Mouse (Mus musculus) limb, embryonic 14.5 days (tissue): ENCODE data around the gene Bcl11a. TPM values are rescaled to one million over a fixed set of nuclear protein-coding genes. Genes with fewer than 3 reads are reported as not detected.

Experiments used
- ATAC-seq: fragments of 200-750 bp; cut with Nextera tagmentation; 2 replicates; pipeline ENCODE4 v1.8.0; 2017; ENCODE audit warnings: low read depth, moderate number of reproducible peaks, moderate TSS enrichment; ENCODE audit not compliant: low FRiP score
- DNase-seq: peaks from one replicate; pipeline ENCODE4 v3.0.0-alpha.2; 2015; ENCODE audit warnings: low spot score
- H3K27ac ChIP-seq: fragments of 300-500 bp; sonication (generic); replicated peaks from 2 replicates; pipeline ENCODE4 v1.5.1; 2014; ENCODE audit warnings: low read depth, mild to moderate bottlenecking, low read length, moderate library complexity, mixed read lengths
- H3K27me3 ChIP-seq: fragments of 300-500 bp; sonication (generic); 2 replicates; pipeline ENCODE4 v1.6.1; 2014; ENCODE audit warnings: low read length, mixed read lengths; ENCODE audit not compliant: control insufficient read depth, insufficient read depth
- H3K36me3 ChIP-seq: fragments of 300-500 bp; sonication (generic); 2 replicates; pipeline ENCODE4 v1.6.1; 2014; ENCODE audit warnings: mild to moderate bottlenecking, low read length, moderate library complexity, mixed read lengths; ENCODE audit not compliant: control insufficient read depth, insufficient read depth
- H3K4me1 ChIP-seq: fragments of 300-500 bp; sonication (generic); 2 replicates; pipeline ENCODE4 v1.6.1; 2014; ENCODE audit warnings: antibody characterized with exemption, low read length, mixed read lengths; ENCODE audit not compliant: control insufficient read depth, insufficient read depth
- H3K4me2 ChIP-seq: fragments of 300-500 bp; sonication (generic); replicated peaks from 2 replicates; pipeline ENCODE4 v1.6.1; 2014; ENCODE audit warnings: low read depth, mild to moderate bottlenecking, low read length, moderate library complexity; ENCODE audit not compliant: severe bottlenecking
- H3K4me3 ChIP-seq: fragments of 300-500 bp; sonication (generic); replicated peaks from 2 replicates; pipeline ENCODE4 v1.5.1; 2014; ENCODE audit warnings: low read length
- H3K9ac ChIP-seq: fragments of 300-500 bp; sonication (generic); 2 replicates; pipeline ENCODE4 v1.6.1; 2014; ENCODE audit warnings: mild to moderate bottlenecking, low read depth, low read length, moderate library complexity; ENCODE audit not compliant: severe bottlenecking
- H3K9me3 ChIP-seq: fragments of 300-500 bp; sonication (generic); 2 replicates; pipeline ENCODE4 v1.6.1; 2016; ENCODE audit warnings: low read length; ENCODE audit not compliant: control insufficient read depth
- POLR2A ChIP-seq: fragments of 200-500 bp; IDR thresholded peaks from 2 replicates; pipeline ENCODE4 v1.8.0; 2012; ENCODE audit warnings: inconsistent platforms, mild to moderate bottlenecking, moderate library complexity, borderline replicate concordance; ENCODE audit not compliant: insufficient read depth, insufficient read length; ENCODE audit errors: extremely low read depth
- WGBS: fragments of 180-500 bp; shearing (Covaris S2); extraction: QIAGEN DNeasy Blood & Tissue Kit; methylation state at CpG from one replicate; pipeline ENCODE4 v1.1.7; 2014; 5-methylcytosine and 5-hydroxymethylcytosine counted together
- polyA plus RNA-seq, 2 experiments: library from polyadenylated mRNA; depleted of rRNA in 1 of 2; stranded (reverse) in 1 of 2; unstranded in 1 of 2; fragments of >200 nt; fragmentation: Nextera tagmentation in 1 of 2; extraction: Ambion mirVana in 1 of 2; gene quantifications; 2 replicates each; pipeline versions ENCODE4 v1.2.1 to v1.2.3; 2012 to 2014

Bcl11a gene
- polyA plus RNA-seq, 2 experiments, result 33.8 to 61.7 TPM

DNA sequence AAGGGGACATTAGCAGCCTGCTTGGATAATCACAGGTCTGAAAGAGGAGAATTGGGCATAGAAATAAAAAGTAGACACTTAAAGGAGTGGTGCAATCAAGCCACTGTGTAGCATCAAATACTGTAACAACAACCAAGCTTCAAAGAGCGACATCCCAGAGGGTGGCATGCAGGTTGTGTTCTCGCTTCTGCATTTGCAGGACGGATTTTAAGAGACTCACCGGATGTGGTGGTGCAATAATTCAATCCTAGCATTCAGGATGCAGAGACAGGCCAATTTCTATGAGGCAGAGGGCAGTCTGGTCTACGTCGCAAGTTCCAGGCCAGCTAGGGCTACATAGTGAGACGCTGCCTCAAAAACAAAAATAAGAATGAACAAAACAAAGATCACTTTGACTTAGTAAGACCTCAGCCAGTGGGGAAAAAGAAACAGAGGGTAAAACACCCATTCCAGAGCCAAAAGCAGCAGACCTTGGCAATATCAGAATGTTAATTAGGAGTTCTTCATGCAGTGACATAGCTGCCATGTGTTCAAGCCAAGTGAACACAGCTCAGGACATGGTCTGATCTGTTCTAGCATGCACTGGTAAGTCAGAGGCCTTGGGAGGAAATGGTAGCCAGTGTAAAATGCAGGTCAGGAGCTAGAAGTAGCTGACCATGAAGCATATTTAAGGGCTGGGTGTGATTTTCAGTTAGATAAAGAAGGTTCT lies 74.4 kb downstream of the Bcl11a start:
- H3K4me2 ChIP-seq, result no peak overlapping the region
- H3K9ac ChIP-seq, result no peak overlapping the region
- H3K36me3 ChIP-seq, result no peaks in the 10 kb centered on the region
- no peak for ATAC-seq
- no peak for DNase-seq
- no peak overlapping the region for H3K4me3 ChIP-seq
- WGBS, result 85% methylated on average over 7 of the region's 7 CpGs
- H3K27me3 ChIP-seq, result no peaks in the 10 kb centered on the region
- no peak overlapping the region for H3K27ac ChIP-seq
- no peaks in the 10 kb centered on the region for H3K9me3 ChIP-seq
- TF ChIP-seq POLR2A, result no peak
- peaks cover 5% of the 10 kb centered on the region; the same call in 1 of the 2 replicates for H3K4me1 ChIP-seq

- WGBS, result 40% methylated on average over 10 of the region's 10 CpGs
- no peak for TF ChIP-seq POLR2A
- Histone ChIP-seq H3K27me3 (no peaks in the 10 kb centered on the region), H3K36me3 (no peaks in the 10 kb centered on the region), H3K27ac (no peak overlapping the region), H3K9ac (no peak overlapping the region), H3K9me3 (no peaks in the 10 kb centered on the region), H3K4me1 (peaks cover 3% of the 10 kb centered on the region; the same call in 1 of the 2 replicates), H3K4me3 (no peak overlapping the region), H3K4me2 (no peak overlapping the region)
- DNase-seq (no peak), ATAC-seq (no peak)
Measured at GRCm38 (mm10) chr11:24153049-24153448, 75.2 kb downstream of the Bcl11a start.

- H3K27ac ChIP-seq, result no peak overlapping the region
- ATAC-seq, result no peak
- H3K9ac ChIP-seq, result no peak overlapping the region
- 34% methylated on average over 9 of the region's 9 CpGs for WGBS
- H3K27me3 ChIP-seq, result no peaks in the 10 kb centered on the region
- no peak overlapping the region for H3K4me2 ChIP-seq
- peaks cover 11% of the 10 kb centered on the region for H3K36me3 ChIP-seq
- no peak for DNase-seq
- H3K9me3 ChIP-seq, result no peaks in the 10 kb centered on the region
- no peak overlapping the region for H3K4me3 ChIP-seq
- H3K4me1 ChIP-seq, result peaks cover 26% of the 10 kb centered on the region
- TF ChIP-seq POLR2A, result no peak
Measured at GRCm38 (mm10) chr11:24158026-24158425, 80.2 kb downstream of the Bcl11a start.

GRCm38 (mm10) chr11:24159656-24160055 lies 81.8 kb downstream of the Bcl11a start:
- H3K27ac ChIP-seq, result no peak overlapping the region
- no peak overlapping the region for H3K4me3 ChIP-seq
- no peak overlapping the region for H3K4me2 ChIP-seq
- no peaks in the 10 kb centered on the region for H3K27me3 ChIP-seq
- DNase-seq (no peak), ATAC-seq (no peak; the same call in 1 of the 2 replicates)
- 76% methylated on average over 2 of the region's 2 CpGs for WGBS
- peaks cover 26% of the 10 kb centered on the region for H3K4me1 ChIP-seq
- peaks cover 27% of the 10 kb centered on the region for H3K36me3 ChIP-seq
- no peaks in the 10 kb centered on the region for H3K9me3 ChIP-seq
- TF ChIP-seq POLR2A, result no peak
- H3K9ac ChIP-seq, result no peak overlapping the region

GRCm38 (mm10) chr11:24161458-24161857 lies 83.6 kb downstream of the Bcl11a start:
- no peak for ATAC-seq
- Histone ChIP-seq H3K4me3 (no peak overlapping the region), H3K27me3 (no peaks in the 10 kb centered on the region), H3K4me2 (no peak overlapping the region), H3K27ac (no peak overlapping the region), H3K9ac (no peak overlapping the region), H3K4me1 (peaks cover 26% of the 10 kb centered on the region), H3K9me3 (no peaks in the 10 kb centered on the region), H3K36me3 (peaks cover 32% of the 10 kb centered on the region)
- 58% methylated on average over 2 of the region's 2 CpGs for WGBS
- no peak for TF ChIP-seq POLR2A
- no peak for DNase-seq
